Mouse (Mus musculus) embryonic facial prominence, embryonic 15.5 days (tissue): ENCODE results near the gene Ankub1. TPM values are rescaled to one million over a fixed set of nuclear protein-coding genes. Genes with fewer than 3 reads are reported as not detected.

ENCODE experiments used
- ATAC-seq: fragments of 200-750 bp; cut with Nextera tagmentation; 2 replicates; pipeline ENCODE4 v1.8.0; 2017; ENCODE audit warnings: low read depth, moderate TSS enrichment; ENCODE audit not compliant: insufficient number of reproducible peaks, low FRiP score, low TSS enrichment
- H3K27ac ChIP-seq: fragments of 300-500 bp; sonication (generic); replicated peaks from 2 replicates; pipeline ENCODE4 v1.5.1; 2015; ENCODE audit warnings: mild to moderate bottlenecking, inconsistent platforms
- H3K27me3 ChIP-seq: fragments of 300-500 bp; sonication (generic); 2 replicates; pipeline ENCODE4 v1.6.1; 2015; ENCODE audit warnings: inconsistent platforms
- H3K36me3 ChIP-seq: fragments of 300-500 bp; sonication (generic); 2 replicates; pipeline ENCODE4 v1.6.1; 2015; ENCODE audit warnings: mild to moderate bottlenecking, inconsistent platforms
- H3K4me1 ChIP-seq: fragments of 300-500 bp; sonication (generic); 2 replicates; pipeline ENCODE4 v1.6.1; 2015; ENCODE audit warnings: inconsistent platforms
- H3K4me2 ChIP-seq: fragments of 300-500 bp; sonication (generic); replicated peaks from 2 replicates; pipeline ENCODE4 v1.6.1; 2015; ENCODE audit warnings: mild to moderate bottlenecking, inconsistent platforms
- H3K4me3 ChIP-seq: fragments of 300-500 bp; sonication (generic); replicated peaks from 2 replicates; pipeline ENCODE4 v1.5.1; 2015; ENCODE audit warnings: mild to moderate bottlenecking, inconsistent platforms
- H3K9ac ChIP-seq: fragments of 300-500 bp; sonication (generic); 2 replicates; pipeline ENCODE4 v1.6.1; 2015; ENCODE audit warnings: inconsistent platforms
- H3K9me3 ChIP-seq: fragments of 300-500 bp; sonication (generic); replicated peaks from 2 replicates; pipeline ENCODE4 v1.6.1; 2016; ENCODE audit warnings: inconsistent platforms
- WGBS: fragments of 180-500 bp; shearing (Covaris S2); methylation state at CpG from one replicate; pipeline ENCODE4 v1.1.7; 2015; 5-methylcytosine and 5-hydroxymethylcytosine counted together
- polyA plus RNA-seq: library from polyadenylated mRNA; unstranded; fragments of >200 nt; fragmentation: Nextera tagmentation; extraction: Ambion mirVana; gene quantifications from 2 replicates; pipeline ENCODE4 v1.2.1, GENCODE M21; 2015

Ankub1 gene
- polyA plus RNA-seq: 0.26 and 0.32 TPM in 2 replicates

DNA sequence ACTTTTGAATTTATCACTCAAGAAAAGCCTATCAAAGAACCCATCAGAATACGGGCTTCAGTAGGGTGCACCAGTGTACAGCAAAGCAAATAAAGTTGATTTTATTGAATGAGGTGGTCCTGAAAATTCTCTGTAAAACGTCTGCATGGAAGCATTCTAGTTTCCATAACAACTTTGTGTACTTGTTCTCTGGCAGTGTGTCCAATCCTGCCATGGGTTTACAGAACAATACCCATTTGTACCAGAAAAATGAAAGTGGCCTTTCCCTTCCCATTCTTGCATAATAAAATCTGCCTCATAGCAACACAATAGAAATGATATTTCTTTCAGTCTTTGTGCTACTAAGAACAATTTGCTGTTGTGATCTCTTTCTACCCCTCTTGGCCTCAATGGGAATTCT lies at the start of gene Ankub1:
Ankub1 (minus strand) TSS at position 81 of the 400 bp plus-strand sequence.
- Histone ChIP-seq H3K9ac (no peak within 1 kb of the TSS), H3K4me2 (no peak within 1 kb of the TSS), H3K4me3 (no peak within 1 kb of the TSS), H3K36me3 (no peaks in the 10 kb centered on the region), H3K4me1 (no peaks in the 10 kb centered on the region), H3K27me3 (no peaks in the 10 kb centered on the region), H3K9me3 (no peaks in the 10 kb centered on the region), H3K27ac (no peak within 1 kb of the TSS)
- no peak for ATAC-seq
- WGBS: 66% methylated on average over 2 of the region's 2 CpGs

- WGBS: 85% methylated on average over 1 of the region's 1 CpGs
- peaks cover 18% of the 10 kb centered on the region for H3K4me1 ChIP-seq
- H3K4me3 ChIP-seq: no peak overlapping the region
- no peaks in the 10 kb centered on the region for H3K9me3 ChIP-seq
- no peaks in the 10 kb centered on the region for H3K27me3 ChIP-seq
- H3K36me3 ChIP-seq: no peaks in the 10 kb centered on the region
- ATAC-seq: no peak
- H3K4me2 ChIP-seq: no peak overlapping the region
- no peak overlapping the region for H3K27ac ChIP-seq
- H3K9ac ChIP-seq: no peak overlapping the region
These were observed 47.2 kb upstream of the Ankub1 start for GRCm38 (mm10) chr3:57739830-57740229.

GRCm38 (mm10) chr3:57736419-57737095 lies 44.0 kb upstream of the Ankub1 start:
- no peak for ATAC-seq
- Histone ChIP-seq H3K36me3 (no peaks in the 10 kb centered on the region), H3K27ac (peak overlapping the region; percentile 97), H3K4me1 (peaks cover 14% of the 10 kb centered on the region), H3K4me2 (peak overlapping the region; percentile 67), H3K4me3 (peak overlapping the region; percentile 91), H3K9ac (peak overlapping the region; percentile 66), H3K9me3 (no peaks in the 10 kb centered on the region), H3K27me3 (no peaks in the 10 kb centered on the region)
- under 1% methylated on average over 13 of the region's 13 CpGs for WGBS

- WGBS: under 1% methylated on average over 59 of the region's 59 CpGs
- ATAC-seq: peak; percentile 99
- Histone ChIP-seq H3K4me2 (peak within 1 kb of the TSS; percentile 67), H3K36me3 (no peaks in the 10 kb centered on the region), H3K4me1 (peaks cover 14% of the 10 kb centered on the region), H3K9me3 (no peaks in the 10 kb centered on the region), H3K9ac (peak within 1 kb of the TSS; percentile 66), H3K27ac (peak within 1 kb of the TSS; percentile 97), H3K27me3 (no peaks in the 10 kb centered on the region), H3K4me3 (peak within 1 kb of the TSS; percentile 91)
These were observed 43.1 kb upstream of the Ankub1 start, which contains the start of gene Rnf13 for GRCm38 (mm10) chr3:57735511-57736370. Rnf13 (plus strand) TSS chr3:57736062.

DNA sequence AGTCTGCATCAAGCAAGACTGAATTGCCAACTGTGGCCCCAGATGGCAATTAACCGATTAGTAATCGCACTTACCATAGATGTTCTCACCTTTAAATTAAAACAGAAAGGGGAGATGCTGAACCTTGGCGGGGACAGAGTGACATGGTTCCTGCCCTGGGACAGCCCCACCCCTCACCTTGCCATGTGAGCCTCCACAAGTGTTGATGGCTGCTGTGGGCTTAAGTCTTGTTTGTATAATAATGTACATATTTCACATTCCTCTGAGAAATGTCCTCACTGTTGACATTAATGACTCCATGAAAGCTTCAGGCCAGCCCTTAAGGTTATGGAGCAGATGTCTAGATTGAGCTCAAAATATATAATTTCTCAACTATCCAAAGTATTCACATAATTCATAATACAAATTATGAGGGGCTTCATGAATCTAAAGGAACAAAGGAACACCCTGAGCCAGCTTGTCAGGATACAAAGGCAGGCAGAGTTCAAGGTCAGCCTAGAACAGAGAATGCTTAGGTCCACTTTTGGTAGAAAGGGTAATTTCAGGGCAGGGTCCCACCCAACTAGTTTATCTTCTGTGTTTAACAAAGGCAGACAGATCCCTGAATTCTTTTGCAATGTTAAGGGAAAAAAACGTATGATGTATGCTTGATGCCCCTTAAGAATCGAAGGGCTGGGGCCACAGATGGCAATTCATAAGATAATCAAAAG lies 39.8 kb upstream of the Ankub1 start:
- no peak overlapping the region for H3K4me3 ChIP-seq
- 74% methylated on average over 5 of the region's 5 CpGs for WGBS
- H3K27me3 ChIP-seq: no peaks in the 10 kb centered on the region
- H3K36me3 ChIP-seq: no peaks in the 10 kb centered on the region
- no peak overlapping the region for H3K27ac ChIP-seq
- H3K4me2 ChIP-seq: no peak overlapping the region
- peaks cover 11% of the 10 kb centered on the region for H3K4me1 ChIP-seq
- no peak for ATAC-seq
- H3K9me3 ChIP-seq: no peaks in the 10 kb centered on the region
- no peak overlapping the region for H3K9ac ChIP-seq

- Histone ChIP-seq H3K9ac (no peak overlapping the region), H3K4me1 (no peaks in the 10 kb centered on the region), H3K27me3 (no peaks in the 10 kb centered on the region), H3K4me2 (no peak overlapping the region), H3K9me3 (no peaks in the 10 kb centered on the region), H3K27ac (no peak overlapping the region), H3K4me3 (no peak overlapping the region), H3K36me3 (no peaks in the 10 kb centered on the region)
- ATAC-seq: no peak
- WGBS: 83% methylated on average over 6 of the region's 6 CpGs
These were observed 21.6 kb upstream of the Ankub1 start for GRCm38 (mm10) chr3:57714151-57714550.

GRCm38 (mm10) chr3:57696779-57697178 lies 4.2 kb upstream of the Ankub1 start:
- Histone ChIP-seq H3K27me3 (no peaks in the 10 kb centered on the region), H3K9me3 (no peaks in the 10 kb centered on the region), H3K9ac (no peak overlapping the region), H3K36me3 (no peaks in the 10 kb centered on the region), H3K4me3 (no peak overlapping the region), H3K4me1 (no peaks in the 10 kb centered on the region), H3K4me2 (no peak overlapping the region), H3K27ac (no peak overlapping the region)
- ATAC-seq: no peak
- WGBS: 93% methylated on average over 9 of the region's 9 CpGs

DNA sequence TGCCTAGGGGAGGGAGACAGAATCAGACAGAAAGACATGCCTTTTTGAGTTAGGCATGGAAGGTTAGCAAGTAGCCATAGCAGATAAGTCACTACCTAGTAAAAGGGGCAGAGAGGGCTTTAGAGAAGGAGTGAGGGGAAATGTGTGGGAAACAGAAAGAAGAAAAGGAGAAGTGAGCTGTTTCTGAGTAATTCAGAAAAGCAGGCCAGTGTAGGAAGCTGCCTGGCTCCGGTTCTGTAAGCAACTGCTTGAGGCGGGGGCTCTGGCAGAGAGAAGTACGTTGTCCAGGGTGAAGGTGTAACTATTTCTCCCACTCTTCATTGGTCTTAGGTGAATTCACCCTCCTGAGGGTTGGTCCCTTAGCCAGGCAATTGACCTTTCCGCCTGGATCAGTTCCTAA lies 3.6 kb upstream of the Ankub1 start:
- 91% methylated on average over 4 of the region's 4 CpGs for WGBS
- Histone ChIP-seq H3K9me3 (no peaks in the 10 kb centered on the region), H3K27ac (no peak overlapping the region), H3K36me3 (no peaks in the 10 kb centered on the region), H3K4me3 (no peak overlapping the region), H3K4me1 (no peaks in the 10 kb centered on the region), H3K4me2 (no peak overlapping the region), H3K27me3 (no peaks in the 10 kb centered on the region), H3K9ac (no peak overlapping the region)
- ATAC-seq: no peak

DNA sequence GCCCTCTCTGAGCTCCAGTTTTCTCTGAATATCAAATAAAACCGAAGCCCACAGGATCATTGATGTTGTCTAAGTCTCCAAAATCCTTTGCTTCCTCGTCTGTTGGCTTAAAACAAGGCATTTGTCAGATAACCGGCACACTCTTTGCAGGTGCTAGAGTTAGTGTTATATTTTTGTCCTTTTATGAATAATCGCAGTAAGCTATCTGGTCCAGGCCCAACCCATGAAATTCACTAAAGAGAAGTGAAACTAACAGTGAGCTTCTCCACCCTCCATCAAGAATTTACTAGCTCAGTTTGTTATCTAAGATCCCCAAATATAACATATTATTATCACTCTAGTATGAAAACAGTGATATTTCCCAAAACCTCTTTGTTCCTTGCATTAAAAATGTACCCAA lies 827 bp downstream of the Ankub1 start:
- 81% methylated on average over 4 of the region's 4 CpGs for WGBS

GRCm38 (mm10) chr3:57677786-57678185 lies 14.8 kb downstream of the Ankub1 start:
- no peaks in the 10 kb centered on the region for H3K9me3 ChIP-seq
- H3K4me1 ChIP-seq: no peaks in the 10 kb centered on the region
- no peak overlapping the region for H3K4me2 ChIP-seq
- H3K27ac ChIP-seq: no peak overlapping the region
- ATAC-seq: no peak
- H3K27me3 ChIP-seq: no peaks in the 10 kb centered on the region
- H3K9ac ChIP-seq: no peak overlapping the region
- H3K4me3 ChIP-seq: no peak overlapping the region
- H3K36me3 ChIP-seq: no peaks in the 10 kb centered on the region

More for the DNA sequence above, 827 bp downstream of the Ankub1 start:
- no peak for ATAC-seq
- no peak overlapping the region for H3K27ac ChIP-seq
- H3K9ac ChIP-seq: no peak overlapping the region
- no peak overlapping the region for H3K4me3 ChIP-seq
- no peaks in the 10 kb centered on the region for H3K9me3 ChIP-seq
- H3K4me2 ChIP-seq: no peak overlapping the region
- no peaks in the 10 kb centered on the region for H3K36me3 ChIP-seq
- H3K4me1 ChIP-seq: no peaks in the 10 kb centered on the region
- H3K27me3 ChIP-seq: no peaks in the 10 kb centered on the region

GRCm38 (mm10) chr3:57674075-57674474 lies 18.5 kb downstream of the Ankub1 start:
- Histone ChIP-seq H3K27me3 (no peaks in the 10 kb centered on the region), H3K9me3 (no peaks in the 10 kb centered on the region), H3K9ac (no peak overlapping the region), H3K4me3 (no peak overlapping the region), H3K4me1 (no peaks in the 10 kb centered on the region), H3K36me3 (no peaks in the 10 kb centered on the region), H3K4me2 (no peak overlapping the region), H3K27ac (no peak overlapping the region)
- WGBS: 57% methylated on average over 2 of the region's 2 CpGs
- no peak for ATAC-seq
